Mouse (Mus musculus) thymus, postnatal 0 days (tissue): ENCODE results near the gene Gm9573. TPM values are rescaled to one million over a fixed set of nuclear protein-coding genes. Genes with fewer than 3 reads are reported as not detected.

Experiments used
- DNase-seq: peaks from one replicate; pipeline ENCODE4 v3.0.0-alpha.2; 2015; ENCODE audit warnings: low spot score
- polyA plus RNA-seq: library from polyadenylated mRNA; unstranded; fragments of >200 nt; fragmentation: Nextera tagmentation; extraction: Ambion mirVana; gene quantifications from 2 replicates; pipeline ENCODE4 v1.2.1, GENCODE M21; 2015

The Gm9573 gene
- polyA plus RNA-seq: 0.18 and 0.23 TPM in 2 replicates

DNA sequence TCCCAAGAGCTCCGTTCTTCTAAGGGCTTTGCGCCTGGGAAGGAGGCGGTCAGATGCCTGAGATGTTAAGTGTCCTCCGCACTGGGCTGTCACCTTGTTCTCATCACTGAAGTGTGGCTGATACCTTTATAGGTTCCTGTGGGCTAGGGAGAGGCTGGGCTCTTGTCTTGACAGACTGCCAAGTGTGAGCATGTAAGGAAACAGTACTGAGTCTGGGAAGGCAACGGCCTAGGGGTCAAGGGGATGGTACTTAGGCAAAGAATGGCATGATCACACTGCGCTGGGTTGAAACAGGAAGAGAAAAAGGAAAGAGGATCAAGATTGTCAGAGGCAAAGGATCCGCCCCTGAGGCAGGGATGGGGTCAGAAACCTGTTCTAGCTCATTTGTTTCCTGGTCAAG is at the start of gene Gm9573:
TSS of gene Gm9573 (minus strand) at position 101 of the 400 bp plus-strand sequence.
- DNase-seq: no peak

DNA sequence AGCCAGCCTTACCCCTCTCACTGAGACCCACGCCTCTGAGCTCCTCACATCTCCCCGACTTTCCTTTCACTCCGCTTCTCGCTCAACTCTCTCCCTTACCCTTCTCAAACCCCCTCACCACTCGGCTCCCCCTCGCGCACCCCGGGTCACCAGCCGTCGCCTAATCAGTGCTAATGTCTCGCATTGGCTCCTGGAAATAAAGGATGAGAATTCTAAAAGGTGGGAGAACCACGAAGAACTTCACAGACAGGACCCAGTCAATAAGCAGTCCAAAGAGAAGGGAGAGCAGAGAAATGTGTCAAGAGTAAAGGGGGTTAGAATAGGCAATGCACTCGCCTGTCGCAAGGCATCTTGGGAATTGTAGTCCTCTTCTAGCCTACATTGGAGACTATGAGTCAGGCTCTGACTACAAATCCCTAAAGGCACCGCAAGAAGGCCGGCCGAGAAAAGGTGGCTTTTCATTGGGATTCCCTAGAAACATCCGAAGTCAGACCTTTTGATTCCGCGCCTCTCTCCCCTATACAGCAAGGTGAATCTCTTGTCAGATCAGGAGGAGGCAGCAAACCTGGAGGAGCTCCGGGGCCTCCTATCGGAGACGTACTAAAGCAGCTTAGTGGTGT is 47.1 kb upstream of the Gm9573 start, which contains the start of gene Gtf2h4:
TSS of gene Gtf2h4 (minus strand) at position 324 of the 620 bp plus-strand sequence.
- peak; percentile 97 for DNase-seq

DNA sequence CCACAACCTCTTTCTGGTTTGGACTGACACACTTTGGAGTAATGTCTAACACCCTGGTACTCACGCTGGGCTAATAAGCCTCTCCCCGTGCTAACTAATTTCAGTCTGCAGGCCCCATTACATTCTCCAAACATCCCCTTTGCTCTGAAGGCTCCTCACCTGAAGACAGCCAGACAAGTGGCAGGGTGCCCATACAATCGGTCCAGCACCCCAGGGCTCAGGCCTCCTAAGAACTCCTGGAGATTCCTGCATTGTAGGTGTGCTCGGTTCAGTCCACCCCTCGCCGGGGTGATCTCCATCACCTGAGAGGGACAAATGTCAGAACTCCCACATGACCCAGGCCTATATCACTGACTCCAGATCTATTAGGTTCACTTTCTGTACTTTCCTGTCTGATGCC is 46.1 kb upstream of the Gm9573 start:
- no peak for DNase-seq

DNA sequence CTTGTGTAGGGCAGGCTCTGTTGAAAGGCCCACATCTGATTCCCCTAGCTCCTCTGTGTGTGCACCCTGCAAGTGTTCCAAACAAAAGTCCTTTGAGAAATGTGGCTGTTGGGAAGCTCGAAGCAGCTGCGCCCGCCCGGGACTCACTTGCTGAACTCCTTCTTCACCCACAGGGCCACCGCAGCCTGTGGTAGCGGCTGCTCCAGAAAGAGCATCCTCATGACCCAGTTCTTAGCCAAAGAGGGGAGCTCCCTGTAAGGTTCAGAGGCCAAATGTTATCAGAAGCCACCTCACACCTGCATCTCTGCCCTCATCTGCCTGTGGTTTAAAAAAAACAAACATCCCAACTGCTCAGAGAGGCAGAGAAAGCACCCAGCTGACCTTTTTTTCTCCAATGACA is 45.4 kb upstream of the Gm9573 start:
- peak; percentile 94 for DNase-seq

- peak; percentile 56 for DNase-seq
Measured at GRCm38 (mm10) chr17:35669731-35670130, 43.3 kb upstream of the Gm9573 start.

DNA sequence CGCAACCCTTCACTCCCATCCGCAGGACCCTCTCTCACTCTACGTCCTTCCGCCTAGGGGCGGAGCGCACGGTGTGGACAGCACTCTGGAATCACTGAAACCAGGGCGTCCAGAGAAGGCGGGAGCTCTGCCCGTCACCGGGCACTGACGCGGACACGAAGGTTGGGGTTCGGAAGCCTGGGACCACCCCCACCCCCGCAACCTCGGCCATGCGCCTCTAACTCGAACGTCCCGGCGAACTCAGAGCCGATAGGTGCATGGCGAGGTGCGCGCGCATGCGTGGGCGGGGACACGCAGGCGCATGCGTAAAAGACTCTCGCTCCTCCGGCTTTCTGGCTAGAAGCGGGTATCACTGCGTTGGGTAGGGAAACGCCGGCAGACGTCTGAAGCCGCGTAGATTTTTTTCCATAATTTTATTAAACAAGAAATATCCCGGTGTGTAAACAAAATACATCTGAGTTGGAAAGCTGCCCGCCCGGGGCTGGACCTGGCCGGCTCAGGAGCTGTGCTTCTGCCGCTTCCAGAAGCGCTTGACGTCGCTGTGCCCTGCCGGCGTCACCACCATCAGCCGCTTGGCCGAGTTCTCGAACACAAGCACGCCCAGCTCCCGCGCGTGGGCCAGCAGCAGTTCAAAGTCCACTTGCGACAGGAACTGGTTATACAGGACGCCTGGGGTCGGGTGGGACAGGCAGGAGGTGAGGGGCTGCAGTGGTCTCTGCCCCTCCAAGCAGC is 41.1 kb upstream of the Gm9573 start, which contains the start of gene Vars2:
TSS of gene Vars2 (minus strand) at position 259 of the 732 bp plus-strand sequence.
- DNase-seq: peak; percentile 97

GRCm38 (mm10) chr17:35666851-35667256 is 40.4 kb upstream of the Gm9573 start:
- no peak for DNase-seq

- peak; percentile 62 for DNase-seq
Measured at GRCm38 (mm10) chr17:35665957-35666515, 39.6 kb upstream of the Gm9573 start.

- DNase-seq: no peak
Measured at GRCm38 (mm10) chr17:35653086-35653485, 26.6 kb upstream of the Gm9573 start.

DNA sequence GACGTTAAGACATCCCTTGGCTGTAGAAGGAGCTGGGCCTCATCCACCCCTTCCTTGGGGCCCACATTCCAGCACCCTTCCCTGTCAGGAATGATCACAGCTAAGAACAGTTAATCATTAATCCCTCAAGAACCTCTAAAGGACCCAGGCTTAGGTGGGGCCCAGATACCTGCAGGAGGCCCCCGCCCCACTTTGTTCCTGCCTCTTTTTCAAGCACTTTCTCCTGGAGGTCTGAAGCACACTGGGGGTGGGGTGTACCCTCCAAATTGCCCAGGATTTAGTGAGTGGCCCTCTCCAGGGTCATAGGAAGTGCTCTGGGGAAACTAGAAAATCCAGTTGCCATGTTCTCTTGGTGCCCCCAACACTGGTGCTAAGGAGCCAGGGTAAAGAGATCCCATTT is 23.0 kb upstream of the Gm9573 start:
- no peak for DNase-seq

- no peak for DNase-seq
Measured at GRCm38 (mm10) chr17:35643609-35644236, 17.3 kb upstream of the Gm9573 start, which contains the start of gene Mucl3. Gene Mucl3 (minus strand): TSS chr17:35643695.

DNA sequence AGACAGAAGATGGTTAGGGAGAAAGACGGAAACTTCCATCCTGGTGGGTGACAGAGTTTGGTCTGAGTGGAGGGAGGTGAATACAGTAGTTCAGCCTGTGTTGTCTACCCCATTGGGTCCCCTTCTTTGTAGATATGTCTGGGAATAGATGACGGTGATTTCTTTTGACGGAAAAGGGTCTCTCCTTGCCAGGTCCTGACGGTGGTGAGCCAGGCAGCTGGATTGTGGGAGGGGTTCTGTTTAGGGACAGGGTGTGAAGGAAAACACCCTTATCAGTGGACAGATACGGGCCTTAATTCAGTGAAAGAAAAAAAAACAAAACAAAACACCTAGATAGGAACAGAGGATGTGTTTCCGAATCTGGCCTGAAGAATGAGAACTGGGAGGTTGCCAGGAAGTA is 12.9 kb upstream of the Gm9573 start:
- DNase-seq: no peak

- peak; percentile 78 for DNase-seq
Measured at GRCm38 (mm10) chr17:35638475-35639190, 12.2 kb upstream of the Gm9573 start.

DNA sequence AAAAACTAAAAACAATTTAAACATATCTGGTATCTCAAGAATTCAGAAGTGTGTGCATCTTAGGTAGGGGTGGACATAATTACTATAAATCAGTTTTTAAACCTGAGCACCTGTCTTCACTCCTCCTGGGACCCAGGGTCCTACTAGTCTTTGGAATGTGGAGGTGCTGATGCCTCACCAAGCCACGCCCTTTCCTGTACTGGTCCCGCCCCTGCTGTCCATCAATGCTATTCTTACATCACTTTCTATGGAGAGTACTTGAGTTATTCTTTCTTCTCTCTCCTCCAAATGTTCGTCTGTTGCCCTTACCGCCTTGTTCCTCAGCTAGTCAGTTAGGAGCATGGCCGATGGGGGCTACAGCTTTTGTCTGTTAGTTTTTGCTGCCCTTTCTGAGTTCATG is 9.9 kb upstream of the Gm9573 start:
- no peak for DNase-seq

- DNase-seq: peak; percentile 66
Measured at GRCm38 (mm10) chr17:35635699-35636111, 9.3 kb upstream of the Gm9573 start.

DNA sequence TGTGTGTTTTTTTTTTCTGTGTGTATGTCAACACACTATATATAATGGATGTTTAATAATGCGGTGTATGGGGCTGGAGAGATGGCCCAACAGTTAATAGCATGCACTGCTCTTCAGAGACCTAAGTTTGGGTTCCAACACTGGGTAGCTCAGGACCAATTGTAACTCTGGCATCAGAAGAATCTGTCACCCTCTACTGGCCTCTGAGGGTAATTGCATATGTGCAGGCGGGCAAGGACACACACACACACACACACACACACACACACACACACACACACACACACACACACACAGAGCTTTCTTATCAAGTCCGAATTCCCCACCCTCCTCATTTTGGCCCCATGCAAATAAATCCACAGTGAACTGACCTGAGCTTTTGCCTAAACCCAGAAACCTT is 8.8 kb upstream of the Gm9573 start:
- peak; percentile 10 for DNase-seq

- DNase-seq: peak; percentile 42
Measured at GRCm38 (mm10) chr17:35633992-35634391, 7.6 kb upstream of the Gm9573 start.

DNA sequence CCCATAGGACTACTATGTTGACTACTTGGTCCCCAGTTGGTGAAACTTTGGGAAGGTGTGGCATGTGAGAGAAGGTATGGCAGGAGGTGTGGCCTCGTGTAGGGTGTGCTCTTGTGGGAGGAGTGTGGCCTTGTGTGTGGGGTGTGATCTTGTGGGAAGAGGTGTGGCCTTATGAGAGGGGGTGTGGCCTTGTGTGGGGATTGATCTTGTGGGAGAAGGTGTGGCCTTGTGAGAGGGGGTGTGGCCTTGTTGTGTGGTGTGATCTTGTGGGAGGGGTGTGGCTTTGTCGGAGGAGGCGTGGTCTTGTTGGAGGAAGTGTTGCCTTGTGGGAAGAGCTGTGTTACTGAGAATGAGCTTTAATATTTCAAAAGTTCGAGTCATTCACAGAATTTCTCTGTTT is 9.3 kb downstream of the Gm9573 start:
- no peak for DNase-seq

DNA sequence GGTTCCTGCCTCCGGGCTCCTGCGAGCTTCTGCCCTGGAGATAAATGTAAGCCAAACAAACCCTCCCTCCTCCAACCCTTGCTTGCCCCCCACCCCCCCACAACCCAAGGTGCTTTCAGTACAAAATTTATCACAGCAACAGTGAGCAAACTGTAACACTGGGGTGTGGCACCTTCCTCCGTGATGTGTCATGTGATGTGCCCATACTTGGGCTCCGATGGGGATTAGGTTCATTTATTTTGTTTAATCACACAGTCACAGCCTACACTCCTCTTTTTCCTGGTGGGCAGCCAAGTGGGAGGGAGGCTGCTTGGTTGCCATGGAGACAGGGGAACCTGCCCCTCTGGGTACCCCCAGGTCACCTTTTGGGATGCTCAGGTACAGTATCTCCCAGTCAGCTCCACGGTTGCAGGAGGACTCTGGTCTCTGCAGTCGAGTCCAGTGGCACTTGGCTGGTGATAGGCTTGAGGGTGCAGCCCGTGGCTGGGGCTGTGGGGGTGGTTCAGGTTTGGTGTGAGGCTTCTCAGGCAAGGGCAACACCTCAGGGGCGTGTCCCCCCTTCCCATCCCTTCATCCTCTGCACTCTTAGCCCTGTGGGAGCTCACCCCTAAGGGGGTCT is 24.6 kb downstream of the Gm9573 start:
- DNase-seq: no peak

- DNase-seq: no peak
Measured at GRCm38 (mm10) chr17:35601249-35601648, 25.2 kb downstream of the Gm9573 start, which contains the start of gene Sfta2. Gene Sfta2 (plus strand): TSS chr17:35601549.

GRCm38 (mm10) chr17:35597399-35597798 is 29.0 kb downstream of the Gm9573 start:
- no peak for DNase-seq
